Mouse (Mus musculus): ENCODE data around the gene Cenpi. TPM values are rescaled to one million over a fixed set of nuclear protein-coding genes. Genes with fewer than 3 reads are reported as not detected.
A peak's percentile ranks its signal among the peaks of the same experiment; 100 is the strongest.

The Cenpi gene
- total and polyA plus RNA-seq, 3 experiments, result 11.6 to 40.9 (median 22.2) TPM

DNA sequence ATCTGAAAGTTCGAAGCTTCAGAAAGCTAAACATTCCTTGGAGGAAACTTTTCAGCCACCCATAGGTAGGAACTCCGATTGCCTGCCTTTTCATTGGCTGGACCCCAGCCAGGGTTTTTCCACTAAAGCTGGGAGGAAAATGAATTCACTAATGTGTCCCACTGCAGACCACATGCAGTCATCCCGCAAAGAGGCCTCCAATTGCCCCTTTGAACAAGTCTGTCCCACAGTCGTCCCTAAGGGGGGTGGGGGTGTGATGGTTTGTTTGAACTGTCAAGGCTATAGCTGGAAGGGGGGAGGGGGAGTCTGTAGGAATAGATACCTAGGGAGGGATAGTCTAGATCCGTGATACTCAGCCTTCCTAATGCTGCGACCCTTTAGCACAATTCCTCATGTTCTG, 32.2 kb upstream of the Cenpi start (continued):
- TF ChIP-seq USF2 (conservative IDR thresholded peaks at IDR 0.05; ENCODE audit: low read depth, low read length) (no peak), HCFC1 (IDR thresholded peaks at IDR 0.05; ENCODE audit: low read depth, low read length) (0 out of 2 replicates have a peak, but pooled peaks have one; percentile 12), IRF4 (IDR thresholded peaks at IDR 0.05; ENCODE audit: low read depth, low read length) (peak; percentile 39; the same call in 1 of the 2 replicates), TBP (conservative IDR thresholded peaks at IDR 0.05; ENCODE audit: low read depth, low read length) (no peak), PAX5 (IDR thresholded peaks at IDR 0.05; ENCODE audit: low read length) (no peak), GABPA (IDR thresholded peaks at IDR 0.05; ENCODE audit: insufficient replicate concordance, low read depth, low read length) (no peak), CHD1 (IDR thresholded peaks at IDR 0.05; ENCODE audit: low read depth, low read length) (no peak), JUND (conservative IDR thresholded peaks at IDR 0.05; ENCODE audit: low read depth, low read length) (no peak), MEF2A (IDR thresholded peaks at IDR 0.05; ENCODE audit: borderline replicate concordance, low read depth, low read length) (0 out of 2 replicates have a peak, but pooled peaks have one; percentile 31), NRF1 (IDR thresholded peaks at IDR 0.05; ENCODE audit: low read depth, low read length) (no peak), JUN (IDR thresholded peaks at IDR 0.05; ENCODE audit: insufficient read depth, low read depth, low read length) (no peak), ELF1 (IDR thresholded peaks at IDR 0.05; ENCODE audit: low read depth, low read length) (no peak), EP300 (IDR thresholded peaks at IDR 0.05; ENCODE audit: low read length) (no peak), BHLHE40 (IDR thresholded peaks at IDR 0.05; ENCODE audit: low read depth, low read length) (no peak), MYC (IDR thresholded peaks at IDR 0.05; ENCODE audit: low read depth, low read length) (no peak), ZC3H11A (IDR thresholded peaks at IDR 0.05; ENCODE audit: low read depth, low read length) (no peak), CHD2 (IDR thresholded peaks at IDR 0.05; ENCODE audit: low read length) (peak; percentile 65; the same call in 1 of the 2 replicates), RCOR1 (conservative IDR thresholded peaks at IDR 0.05; ENCODE audit: low read depth, low read length) (no peak), POLR2AphosphoS2 (IDR thresholded peaks at IDR 0.05; ENCODE audit: low read depth, low read length) (no peak)

DNA sequence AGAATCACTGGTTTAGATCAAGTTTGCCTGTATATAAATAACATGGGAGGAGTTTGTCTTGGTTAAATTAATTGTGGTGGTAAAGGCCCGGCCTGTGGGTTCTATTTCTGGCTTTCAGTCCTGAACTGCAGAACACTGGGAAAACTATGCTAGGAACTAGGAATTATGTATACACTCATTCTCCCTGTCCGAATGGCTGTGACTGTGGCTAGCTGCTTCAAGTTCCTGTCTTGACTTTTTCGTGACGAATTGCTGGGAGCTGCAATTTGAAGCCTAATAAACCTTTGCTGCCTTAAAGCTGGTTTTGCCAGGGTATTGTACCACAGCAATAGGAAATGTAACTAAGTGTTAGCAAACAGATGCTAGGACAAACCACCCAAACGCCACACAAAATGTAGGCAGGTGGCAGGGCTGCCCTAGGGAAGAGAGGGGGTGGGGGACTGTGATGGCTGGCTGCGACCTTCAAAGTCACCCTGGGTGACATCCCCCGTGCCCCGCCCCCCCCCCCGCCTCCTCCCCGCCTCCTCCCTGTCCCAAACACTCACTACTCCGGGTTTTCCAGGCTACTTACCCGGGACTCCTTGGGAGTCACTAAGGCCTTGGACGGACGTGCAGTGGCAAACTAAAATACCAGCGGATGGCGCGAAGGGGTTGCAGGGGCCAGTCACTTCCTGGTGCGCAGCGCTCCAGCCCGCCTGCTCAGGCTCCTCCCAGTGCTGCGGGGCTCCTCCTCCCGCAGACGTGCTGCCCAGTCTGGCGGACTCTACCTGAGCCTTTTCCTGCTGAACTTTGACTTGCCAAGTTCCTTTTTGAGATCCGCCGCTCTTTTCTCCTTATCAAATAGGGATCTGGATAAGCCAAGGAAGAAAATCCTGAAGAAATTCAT, 31.4 kb upstream of the Cenpi start, which contains the start of gene Trmt2b:
Gene Trmt2b, minus strand, starts transcription at position 710 of the 886 bp plus-strand sequence.
- peaks cover 0 to 6% of the 10 kb centered on the region in 2 experiments for H3K36me3 ChIP-seq (replicated peaks in 1 of 2; ENCODE audit: control insufficient read depth in 1 of 2, insufficient read depth in 1 of 2, low read length in 1 of 2)
- peak within 1 kb of the TSS; percentile 81 for H3K4me2 ChIP-seq (ENCODE audit: insufficient read depth, low read depth, poor library complexity, severe bottlenecking)
- peaks cover 9% of the 10 kb centered on the region; the same call in 1 of the 2 replicates for H3K79me2 ChIP-seq (replicated peaks; ENCODE audit: control insufficient read depth, extremely low read depth, insufficient read depth, poor library complexity, severe bottlenecking)
- in situ Hi-C loops (cut with MboI; ENCODE audit: low pct_ligation_motif_present, low pct_unique_long_range_greater_than_20kb, low sequenced_read_pairs) (no loop called here), dilution Hi-C loops (cut with MboI; ENCODE audit: extremely low pct_ligation_motif_present, extremely low pct_unique_long_range_greater_than_20kb, low sequenced_read_pairs) (no loop called here)
- peak; percentile 57 for DNase-seq (ENCODE audit: extremely low read depth)
- no peaks in the 10 kb centered on the region for H3K9me3 ChIP-seq (replicated peaks; ENCODE audit: low read length)
- H3K9ac ChIP-seq (ENCODE audit: insufficient read depth, low read depth), result peak within 1 kb of the TSS; percentile 46
- H3K27me3 ChIP-seq (replicated peaks), result no peaks in the 10 kb centered on the region
- H3K4me1 ChIP-seq (ENCODE audit: control insufficient read depth in 1 of 2, insufficient read depth in 2 of 2), result peaks cover 0 to 6% of the 10 kb centered on the region in 2 experiments; a peak in 1 of 4 replicates
- peak within 1 kb of the TSS; percentile 54 to 75 (median 66) for H3K4me3 ChIP-seq (replicated peaks in 1 of 3; ENCODE audit: low read depth in 2 of 3, low read length in 2 of 3, poor library complexity in 1 of 3)
- TF ChIP-seq NRF1 (IDR thresholded peaks at IDR 0.05; ENCODE audit: low read depth, low read length) (peak; percentile 54; the same call in 1 of the 2 replicates), RAD21 (IDR thresholded peaks at IDR 0.05; ENCODE audit: low read depth, low read length) (no peak), MAX (IDR thresholded peaks at IDR 0.05; ENCODE audit: low read length) (no peak), JUN (IDR thresholded peaks at IDR 0.05; ENCODE audit: insufficient read depth, low read depth, low read length) (no peak), ELF1 (IDR thresholded peaks at IDR 0.05; ENCODE audit: low read depth, low read length) (peak; percentile 88), TBP (conservative IDR thresholded peaks at IDR 0.05; ENCODE audit: low read depth, low read length) (peak; percentile 39; the same call in 1 of the 2 replicates), NELFE (IDR thresholded peaks at IDR 0.05; ENCODE audit: low read depth, low read length) (peak; percentile 33; the same call in 1 of the 2 replicates), JUND (conservative IDR thresholded peaks at IDR 0.05; ENCODE audit: low read depth, low read length) (no peak), POLR2A (IDR thresholded peaks at IDR 0.05; ENCODE audit: low read depth, low read length) (peak; percentile 58; the same call in 1 of the 2 replicates), RCOR1 (conservative IDR thresholded peaks at IDR 0.05; ENCODE audit: low read depth, low read length) (no peak), ZMIZ1 (IDR thresholded peaks at IDR 0.05; ENCODE audit: low read depth, low read length) (0 out of 2 replicates have a peak, but pooled peaks have one; percentile 38), USF2 (conservative IDR thresholded peaks at IDR 0.05; ENCODE audit: low read depth, low read length) (no peak), ZC3H11A (IDR thresholded peaks at IDR 0.05; ENCODE audit: low read depth, low read length) (no peak), ZNF384 (IDR thresholded peaks at IDR 0.05; ENCODE audit: low read depth, low read length) (no peak), MXI1 (IDR thresholded peaks at IDR 0.05; ENCODE audit: low read depth, low read length) (peak; percentile 57; the same call in 1 of the 2 replicates), SIN3A (IDR thresholded peaks at IDR 0.05; ENCODE audit: low read length) (no peak), BHLHE40 (IDR thresholded peaks at IDR 0.05; ENCODE audit: low read depth, low read length) (peak; percentile 26; the same call in 1 of the 2 replicates)
- peak within 1 kb of the TSS; percentile 24; the same call in 1 of the 2 replicates for H3K27ac ChIP-seq (ENCODE audit: insufficient read depth, low read depth)
